Mouse (Mus musculus) heart, adult 2 months (tissue): Measurements from ENCODE around the gene Gm2a.

Experiments
- CTCF ChIP-seq: fragments of 200-600 bp; IDR thresholded peaks from 2 replicates; pipeline ENCODE4 v1.8.1; 2022; ENCODE audit warnings: antibody characterized with exemption, mild to moderate bottlenecking, moderate library complexity
- EP300 ChIP-seq: fragments of 200-500 bp; IDR thresholded peaks from 2 replicates; pipeline ENCODE4 v1.6.1; 2011; ENCODE audit warnings: low read depth, low read length, control low read depth; ENCODE audit not compliant: insufficient read depth
- POLR2A ChIP-seq: fragments of 200-500 bp; IDR thresholded peaks from 2 replicates; pipeline ENCODE4 v1.6.1; 2011; ENCODE audit warnings: mild to moderate bottlenecking, low read depth, low read length, control low read depth; ENCODE audit not compliant: insufficient read depth

GRCm38 (mm10) chr11:55105389-55105788 lies 7.5 kb downstream of the Gm2a start:
- no peak for TF ChIP-seq CTCF
- no peak for TF ChIP-seq POLR2A
- no peak for TF ChIP-seq EP300
